Mouse (Mus musculus): Measurements from ENCODE around the gene 0610040J01Rik.

- no peak for TF ChIP-seq CTCF (IDR thresholded peaks at IDR 0.05; ENCODE audit: extremely low read depth, insufficient read length, insufficient replicate concordance, low read depth, low read length)
- no peak for TF ChIP-seq POLR2A (IDR thresholded peaks at IDR 0.05; ENCODE audit: low read depth, low read length)
Measured at GRCm38 (mm10) chr5:63897820-63898110, 85.6 kb downstream of the 0610040J01Rik start.

Measured in small intestine, adult 2 months (tissue).